Mouse (Mus musculus) inflammation-experienced regulatory T-cells (primary cell): ENCODE results near the gene Fiz1. TPM values are rescaled to one million over a fixed set of nuclear protein-coding genes. Genes with fewer than 3 reads are reported as not detected.

Source experiments
- polyA plus RNA-seq, 2 experiments: library from polyadenylated mRNA; unstranded; fragments of 100-300 nt; shearing (Covaris generic); gene quantifications; one replicate each; pipeline ENCODE4 v1.2.1; 2017

The Fiz1 gene
- 10 to 100 TPM; 41.3 to 45.3 TPM for polyA plus RNA-seq

DNA sequence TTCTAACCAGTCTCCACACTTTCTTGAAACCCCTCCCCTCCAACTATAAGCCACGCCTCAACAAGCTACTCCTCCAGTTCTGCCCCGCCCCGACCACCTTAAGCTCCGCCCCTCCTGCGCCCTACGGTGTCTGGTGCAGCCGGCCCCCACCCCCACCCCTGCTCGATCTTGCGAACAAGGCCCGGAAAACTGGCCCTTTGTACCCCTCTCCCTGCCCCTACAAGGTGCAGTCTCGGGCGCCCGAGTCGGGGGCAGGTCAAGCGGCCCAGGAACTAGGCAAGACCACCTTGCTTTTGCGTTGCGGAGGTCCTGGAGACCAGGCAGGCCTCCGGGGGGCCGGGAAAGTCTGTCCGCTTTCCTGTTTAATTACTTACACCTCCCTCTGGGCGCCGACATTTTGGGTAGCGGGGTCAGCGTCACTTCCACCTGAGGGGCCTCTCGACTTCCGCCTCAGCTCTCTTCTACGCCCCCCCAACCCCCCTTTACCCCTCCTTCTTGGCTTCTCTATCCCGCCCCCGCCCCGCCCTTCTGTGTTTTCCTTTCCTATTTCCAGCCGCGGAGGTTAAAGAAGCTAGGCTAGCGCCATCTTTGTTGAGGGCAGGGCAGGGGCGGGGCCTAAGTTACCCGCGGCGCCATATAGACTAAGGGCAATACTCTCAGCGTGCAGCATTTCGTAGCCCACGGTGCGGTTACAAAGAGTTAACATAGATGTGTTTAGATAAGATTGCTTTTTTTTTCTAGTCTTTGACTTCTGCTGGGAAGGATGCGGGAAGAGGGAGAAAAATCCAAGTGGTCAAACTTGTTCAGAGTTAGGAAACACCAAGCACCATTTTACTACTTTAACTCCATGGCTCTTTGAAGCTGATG lies at the start of gene Fiz1, which contains the start of gene Zfp524:
TSS of gene Fiz1 (minus strand) at position 447 of the 867 bp plus-strand sequence.
TSS of gene Zfp524 (plus strand) at position 165 of the 867 bp plus-strand sequence.

DNA sequence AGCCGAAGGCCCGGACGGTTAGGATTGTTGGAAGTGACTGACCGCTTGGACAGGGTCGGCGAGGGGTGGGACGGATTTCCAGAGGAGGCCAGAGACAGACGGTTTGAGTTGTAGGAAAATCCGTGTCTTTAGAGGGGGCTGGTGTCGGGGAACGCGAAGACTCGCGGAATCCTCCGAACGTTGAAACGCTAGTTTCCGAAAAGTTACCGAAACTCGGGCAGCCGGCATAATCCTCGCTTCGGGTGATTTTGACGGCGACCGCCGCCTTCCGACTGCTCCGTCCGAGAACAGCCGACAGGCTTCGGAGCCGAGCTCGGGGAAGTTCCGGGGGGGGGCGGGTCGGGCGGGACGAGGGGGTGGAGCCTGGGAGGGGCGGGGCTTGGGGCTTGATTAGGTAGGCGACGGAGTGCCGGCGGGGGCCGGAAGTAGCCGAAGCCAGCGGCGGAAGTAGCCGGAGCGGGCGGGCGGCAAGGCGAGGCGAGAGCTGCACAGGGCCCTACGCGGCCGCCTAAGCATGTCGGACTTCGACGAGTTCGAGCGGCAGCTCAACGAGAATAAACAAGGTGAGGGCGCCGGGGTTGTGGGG lies 47.4 kb upstream of the Fiz1 start, which contains the start of gene U2af2:
TSS of gene U2af2 (plus strand) at position 370 of the 586 bp plus-strand sequence.

DNA sequence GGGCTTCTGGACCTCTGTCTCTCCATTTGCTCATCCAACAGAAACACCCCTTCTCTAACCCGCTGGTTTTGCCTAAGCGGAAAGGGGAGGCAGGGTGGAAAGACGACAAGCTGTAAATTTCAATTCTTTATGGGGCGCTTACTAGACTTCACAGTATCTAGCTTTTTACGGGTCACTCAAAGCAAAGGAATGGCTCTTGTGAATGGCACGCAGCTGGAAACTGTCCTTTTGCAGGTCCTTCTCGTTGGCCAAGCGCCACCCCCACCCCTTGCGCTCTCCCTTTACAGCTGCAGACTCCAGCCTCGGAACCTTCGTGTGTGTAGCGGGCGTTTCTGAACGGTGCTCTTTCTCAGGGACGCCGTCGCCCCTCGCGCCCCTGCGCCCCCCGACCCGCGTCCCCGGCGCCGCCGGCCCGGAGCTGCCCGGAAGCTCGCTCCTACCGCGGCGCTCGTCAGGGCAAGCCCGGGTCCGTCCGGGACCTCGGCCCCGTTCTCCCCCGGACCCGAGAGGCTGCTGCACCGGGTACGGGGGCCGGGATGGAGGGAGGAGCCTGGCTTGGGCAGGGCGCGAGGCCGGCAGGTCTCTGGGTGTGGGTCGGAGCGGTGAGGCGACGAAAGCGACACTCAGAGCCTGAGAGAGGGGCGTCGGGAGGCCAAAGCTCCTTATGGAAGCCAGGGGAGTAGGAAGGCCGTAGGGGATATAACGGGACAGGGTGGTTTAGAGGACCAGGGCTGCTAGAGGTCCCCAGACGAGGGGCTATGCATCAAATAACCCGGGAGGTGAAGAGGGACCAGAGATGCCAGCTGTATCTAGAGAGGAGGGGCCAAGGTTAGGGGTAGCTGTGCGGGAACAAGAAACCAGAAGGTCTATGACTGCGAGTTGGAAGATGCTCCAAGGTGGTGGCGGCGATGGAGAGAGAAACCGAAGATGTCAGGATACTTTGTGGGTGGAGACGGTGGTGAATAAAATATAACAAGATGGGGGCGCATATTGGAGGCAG lies 37.0 kb upstream of the Fiz1 start, which contains the start of gene Zfp580:
TSS of gene Zfp580 (plus strand) at position 346 of the 1,000 bp plus-strand sequence.

DNA sequence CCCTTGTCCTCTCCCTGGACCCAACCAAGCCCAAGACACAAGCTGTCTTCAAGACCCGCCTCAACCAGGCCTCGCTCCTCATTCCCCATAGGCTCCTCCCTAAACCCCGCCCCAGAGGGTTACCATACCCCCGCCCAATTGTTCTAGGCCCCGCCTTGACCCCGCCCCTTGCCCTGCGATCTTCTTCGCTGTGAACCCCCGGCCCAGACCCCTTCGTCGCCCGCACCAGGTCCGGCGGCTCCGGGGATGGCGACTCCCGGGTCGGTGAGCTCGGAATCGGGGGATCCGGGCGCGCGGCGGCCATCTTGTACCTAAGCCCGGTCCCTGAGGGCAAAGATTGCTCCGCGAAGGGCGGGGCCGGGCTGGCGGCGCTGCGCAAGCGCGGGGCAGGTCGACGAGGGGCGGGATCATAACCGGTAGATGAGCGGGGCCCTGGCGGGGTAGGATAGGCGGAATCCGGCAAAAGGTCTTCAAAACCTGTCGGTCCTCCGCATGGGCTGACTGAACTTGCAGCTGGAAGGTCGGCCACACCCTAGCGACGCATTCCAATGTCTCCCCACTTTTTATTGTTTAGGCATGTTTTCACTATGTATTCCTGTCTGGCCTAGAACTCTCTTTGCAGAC lies 23.7 kb upstream of the Fiz1 start, which contains the start of gene Zfp784:
TSS of gene Zfp784 (minus strand) at position 338 of the 624 bp plus-strand sequence.

DNA sequence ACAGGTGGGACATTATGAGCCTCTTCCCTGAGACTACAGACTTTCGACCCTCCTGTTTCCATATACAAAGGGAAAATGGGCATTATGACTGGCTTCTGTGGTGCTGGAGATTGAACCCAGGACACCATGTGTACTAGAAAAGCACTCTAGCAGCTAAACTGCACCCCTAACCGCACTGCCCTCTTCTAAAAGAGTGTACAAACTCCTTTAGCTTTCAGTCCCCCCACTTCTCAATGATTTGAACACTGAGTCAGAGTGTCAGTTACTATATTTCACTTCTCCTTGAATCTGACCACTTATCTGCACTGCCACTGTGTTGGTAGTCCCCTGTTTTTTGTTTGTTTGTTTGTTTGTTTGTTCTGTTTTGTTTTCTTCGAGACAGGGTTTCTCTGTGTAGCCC lies 19.3 kb upstream of the Fiz1 start, which contains the start of gene 4632433K11Rik:
TSS of gene 4632433K11Rik (plus strand) at position 301 of the 400 bp plus-strand sequence.

DNA sequence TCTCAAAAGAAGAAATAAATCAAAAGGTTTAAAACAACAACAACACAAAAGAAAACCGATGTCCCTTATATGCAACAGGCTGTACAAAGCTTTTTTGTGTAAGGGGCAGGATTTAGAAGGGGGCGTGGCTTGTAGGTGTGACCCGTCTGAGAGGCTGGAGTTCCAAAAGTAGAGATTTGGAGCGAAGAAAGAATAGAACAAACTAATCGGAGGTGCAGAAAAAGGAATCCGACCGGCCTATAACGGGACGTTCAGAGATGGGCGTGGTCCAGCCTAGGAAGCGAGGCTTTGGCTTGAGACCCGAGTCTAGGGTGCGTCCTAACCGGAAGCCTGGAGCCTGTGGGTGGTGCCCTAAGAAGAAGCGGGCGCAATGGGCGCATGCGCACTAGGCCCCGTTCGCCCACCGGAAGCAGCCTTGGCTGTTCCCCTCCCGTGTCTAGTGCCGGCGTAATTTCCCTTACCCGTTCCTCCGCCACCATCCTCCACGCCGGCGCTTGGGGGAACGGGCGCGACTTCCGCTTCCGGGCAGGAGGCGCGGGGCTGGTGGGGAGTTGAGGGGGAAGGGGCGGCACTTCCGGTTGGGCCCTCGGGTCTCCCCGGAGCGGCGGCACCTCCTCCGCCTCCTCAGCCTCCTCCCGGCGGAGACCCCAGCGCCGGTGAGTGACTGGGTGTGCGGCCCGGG lies 5.6 kb upstream of the Fiz1 start, which contains the start of the genes Zfp865 and Ccdc106:
TSS of gene Zfp865 (plus strand) at position 377 of the 682 bp plus-strand sequence.
TSS of gene Ccdc106 (plus strand) at position 554 of the 682 bp plus-strand sequence.

DNA sequence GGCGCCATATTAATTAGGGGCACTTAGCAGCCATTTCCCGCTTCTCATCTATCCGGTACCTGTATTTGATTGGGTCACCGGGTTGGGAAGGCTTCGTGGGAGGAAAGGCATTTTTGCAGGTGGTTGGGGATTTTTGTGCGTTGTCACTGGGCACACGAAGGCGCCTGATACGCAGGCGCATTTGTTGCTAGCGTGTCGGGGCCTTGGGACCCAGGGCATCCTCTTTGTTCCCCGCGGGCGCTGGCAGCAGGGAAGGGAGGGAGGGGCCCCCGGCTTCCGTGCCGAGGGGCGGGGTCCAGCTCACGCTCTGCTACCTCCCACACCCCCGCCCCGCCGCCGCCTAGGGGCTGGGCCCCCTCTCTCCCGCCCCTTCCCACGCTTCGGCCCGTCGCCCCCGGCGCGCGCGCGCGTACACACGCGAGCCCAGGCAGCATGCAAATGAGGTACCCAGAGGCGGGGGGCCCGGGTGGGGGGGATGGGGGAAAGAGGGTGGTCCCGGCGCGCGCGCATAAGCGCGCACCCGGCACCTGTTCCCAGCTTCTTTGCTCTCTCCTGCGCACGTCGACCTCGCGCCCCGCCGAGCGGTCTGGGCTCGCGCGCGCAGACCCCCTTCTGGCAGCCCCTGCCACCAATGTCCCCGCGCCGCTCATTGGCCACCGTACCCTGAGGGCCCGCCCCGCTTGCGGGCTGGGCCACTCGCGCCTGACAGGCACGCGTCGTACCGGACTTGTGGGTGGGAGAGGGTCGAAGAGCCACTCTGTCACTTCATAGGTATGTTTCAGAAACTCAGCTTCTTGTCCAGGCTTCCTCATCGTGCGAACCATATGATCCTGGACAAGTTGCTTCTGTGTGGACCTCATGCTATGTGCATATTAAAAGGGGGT lies 863 bp upstream of the Fiz1 start, which contains the start of gene Gm44973:
TSS of gene Gm44973 (plus strand) at position 379 of the 884 bp plus-strand sequence.

DNA sequence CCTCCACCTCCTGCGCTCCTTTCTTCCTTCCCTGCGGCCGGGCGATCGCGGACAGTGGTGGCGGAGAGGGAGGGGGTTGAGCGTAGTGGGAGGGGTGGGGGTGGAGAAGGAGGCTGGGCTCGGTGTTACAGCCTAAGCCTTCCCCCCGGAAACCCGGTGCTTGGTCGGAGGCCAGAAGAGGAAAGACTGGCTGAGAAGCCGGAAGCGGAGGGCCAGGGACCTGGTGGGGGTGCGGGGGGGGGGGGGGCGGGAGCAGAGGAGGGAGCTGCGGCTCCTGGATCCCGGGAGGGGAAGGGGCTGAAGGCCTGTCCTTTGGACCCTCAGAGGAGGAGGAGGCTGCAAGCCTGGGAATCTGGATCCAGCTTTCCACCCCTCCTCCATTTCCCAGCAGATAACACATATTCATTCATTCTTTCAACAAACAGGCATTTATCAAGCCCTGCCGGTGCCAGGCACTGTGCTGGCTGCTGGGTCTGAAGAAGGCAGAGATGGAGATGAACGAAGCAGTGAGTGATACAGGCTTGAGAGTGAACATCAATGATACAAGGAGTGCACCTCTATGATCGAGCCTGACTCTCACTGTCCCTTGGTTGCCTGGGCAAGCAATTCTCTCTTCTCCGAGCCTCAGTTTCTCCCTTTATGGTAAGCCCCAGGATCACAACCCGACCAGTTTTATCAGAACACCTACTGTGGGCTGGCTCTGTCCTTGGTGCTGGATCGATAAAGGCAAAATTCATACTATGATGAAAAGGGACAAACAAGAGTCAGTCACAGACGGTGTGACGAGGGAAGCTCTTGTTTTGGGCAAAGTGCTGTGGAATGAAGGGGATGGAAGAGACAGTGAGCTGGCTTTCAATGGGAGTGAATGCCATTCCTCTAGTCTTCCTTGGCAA lies 18.2 kb downstream of the Fiz1 start, which contains the start of gene Zfp579:
TSS of gene Zfp579 (minus strand) at position 156 of the 893 bp plus-strand sequence.

DNA sequence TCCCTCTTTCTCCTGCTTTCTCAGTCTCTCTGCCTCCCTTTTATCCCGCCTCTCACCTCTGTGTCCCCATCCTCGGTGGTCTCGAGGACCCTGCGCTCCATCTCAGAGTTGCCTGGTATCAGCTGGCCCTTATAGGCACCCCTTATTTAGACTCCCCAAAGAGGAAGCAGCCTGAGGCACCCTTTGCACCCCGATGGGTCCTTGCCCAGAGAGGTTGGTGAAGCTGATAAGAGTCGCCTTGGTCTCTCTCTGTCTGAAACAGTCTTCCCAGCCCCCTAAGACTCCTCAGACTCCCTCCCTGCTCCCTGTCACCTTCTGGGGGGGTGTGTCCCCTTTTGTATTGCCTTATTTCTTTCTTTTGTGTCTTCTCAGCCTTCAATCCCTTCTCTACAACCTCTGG lies 43.4 kb downstream of the Fiz1 start, which contains the start of gene Sbk3:
TSS of gene Sbk3 (minus strand) at position 101 of the 400 bp plus-strand sequence.

DNA sequence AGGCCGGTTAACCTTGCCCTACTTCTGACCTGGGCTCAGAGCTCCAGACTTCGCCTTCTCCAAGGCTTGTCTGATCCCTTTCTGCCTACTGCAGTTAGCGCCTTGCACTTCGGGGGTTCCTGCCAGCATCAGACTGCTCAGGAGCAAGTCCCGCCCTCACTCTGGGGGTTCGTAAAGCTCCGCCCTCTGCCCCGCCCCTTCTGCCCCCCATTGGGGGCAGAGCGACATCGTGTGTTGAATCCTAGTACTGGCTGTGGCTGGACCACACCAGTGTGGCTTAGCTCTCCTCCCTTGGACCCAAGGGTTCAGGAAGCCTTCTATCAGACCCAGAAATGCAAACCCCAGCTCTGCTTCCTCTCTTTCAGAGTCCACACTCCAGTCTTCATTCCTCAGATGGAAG lies 50.2 kb downstream of the Fiz1 start, which contains the start of gene Sbk2:
TSS of gene Sbk2 (minus strand) at position 135 of the 400 bp plus-strand sequence.

Other genes starting within 250 kb of the Fiz1 start
- not detected for gene Fam71e2, start 243.4 kb downstream of the Fiz1 start, polyA plus RNA-seq
- gene Il11, start 231.8 kb downstream of the Fiz1 start, polyA plus RNA-seq, result under 1 TPM; 0.18 to 0.23 TPM
- gene Tmem190, start 231.8 kb downstream of the Fiz1 start, polyA plus RNA-seq, result 1 to 10 TPM in 1 of 2 experiments, under 1 TPM in 1; 0.37 to 1.1 TPM
- gene Tmem238, start 225.0 kb downstream of the Fiz1 start, polyA plus RNA-seq, result 10 to 100 TPM; 11.1 to 18.2 TPM
- gene Rpl28, start 221.8 kb downstream of the Fiz1 start, polyA plus RNA-seq, result 100 to 1,000 TPM; 268 to 278 TPM
- gene Ube2s, start 202.1 kb downstream of the Fiz1 start, polyA plus RNA-seq, result 100 to 1,000 TPM in 1 of 2 experiments, 10 to 100 TPM in 1; 99.5 to 166 TPM
- not detected for gene Shisa7, start 170.0 kb downstream of the Fiz1 start, polyA plus RNA-seq
- gene Isoc2b, start 144.4 kb downstream of the Fiz1 start, polyA plus RNA-seq, result 10 to 100 TPM; 23.8 to 37.5 TPM
- 1 to 10 TPM in 1 of 2 experiments, under 1 TPM in 1; 0.75 to 1.2 TPM for gene Isoc2a, start 137.5 kb downstream of the Fiz1 start, polyA plus RNA-seq
- gene Gm36210, start 108.2 kb downstream of the Fiz1 start, polyA plus RNA-seq, result under 1 TPM in 1 of 2 experiments, not detected in 1; 0.12 TPM
- 1 to 10 TPM; 2.0 to 2.2 TPM for gene Zfp628, start 99.5 kb downstream of the Fiz1 start, polyA plus RNA-seq
- gene Nat14, start 92.7 kb downstream of the Fiz1 start, polyA plus RNA-seq, result under 1 TPM; 0.27 to 0.86 TPM
- under 1 TPM; 0.27 to 0.40 TPM for gene Ssc5d, start 88.9 kb downstream of the Fiz1 start, polyA plus RNA-seq
- gene Sbk2, start 50.3 kb downstream of the Fiz1 start, polyA plus RNA-seq, result under 1 TPM in 1 of 2 experiments, not detected in 1; 0.51 TPM
- gene Sbk3, start 43.5 kb downstream of the Fiz1 start, polyA plus RNA-seq, result under 1 TPM in 1 of 2 experiments, not detected in 1; 0.26 TPM
- gene Zfp579, start 18.5 kb downstream of the Fiz1 start, polyA plus RNA-seq, result 10 to 100 TPM; 20.6 to 23.4 TPM
- gene Zfp524, start 282 bp downstream of the Fiz1 start, polyA plus RNA-seq, result 10 to 100 TPM; 31.2 to 51.7 TPM
- gene Gm44973, start 799 bp upstream of the Fiz1 start, polyA plus RNA-seq, result 1 to 10 TPM; 6.1 to 8.1 TPM
- 1 to 10 TPM; 7.8 to 8.4 TPM for gene Zfp865, start 5.7 kb upstream of the Fiz1 start, polyA plus RNA-seq
- gene Ccdc106, start 5.9 kb upstream of the Fiz1 start, polyA plus RNA-seq, result not detected
- gene 4632433K11Rik, start 19.4 kb upstream of the Fiz1 start, polyA plus RNA-seq, result not detected
- gene Zfp784, start 23.7 kb upstream of the Fiz1 start, polyA plus RNA-seq, result 1 to 10 TPM; 3.9 to 4.1 TPM
- 1 to 10 TPM; 2.6 to 4.7 TPM for gene Zfp580, start 36.8 kb upstream of the Fiz1 start, polyA plus RNA-seq
- 100 to 1,000 TPM in 1 of 2 experiments, 10 to 100 TPM in 1; 92.7 to 102 TPM for gene U2af2, start 47.4 kb upstream of the Fiz1 start, polyA plus RNA-seq
- gene Epn1, start 65.5 kb upstream of the Fiz1 start, polyA plus RNA-seq, result 10 to 100 TPM; 24.1 to 34.1 TPM
- under 1 TPM in 1 of 2 experiments, not detected in 1; 0.22 TPM for gene Rfpl4, start 102.3 kb upstream of the Fiz1 start, polyA plus RNA-seq
- gene Rasl2-9, start 111.3 kb upstream of the Fiz1 start, polyA plus RNA-seq, result 1 to 10 TPM in 1 of 2 experiments, not detected in 1; 2.4 TPM
- gene Vmn1r55, start 135.0 kb upstream of the Fiz1 start, polyA plus RNA-seq, result under 1 TPM; 0.04 to 0.17 TPM
- not detected for gene Vmn1r56, start 182.1 kb upstream of the Fiz1 start, polyA plus RNA-seq
- under 1 TPM in 1 of 2 experiments, not detected in 1; 0.65 TPM for gene Vmn1r57, start 203.8 kb upstream of the Fiz1 start, polyA plus RNA-seq